Mouse (Mus musculus) thymus, postnatal 14 days (tissue): ENCODE results near the gene Tmem167b.
"Not testable (repeated sequence)": the region's sequence is repeated elsewhere in the genome, so short reads cannot be mapped to it uniquely, and the experiment has no call there.

Experiments
- DNase-seq: peaks from one replicate; pipeline ENCODE4 v3.0.0; 2021

The Tmem167b gene

GRCm38 (mm10) chr3:108562133-108562730, at the start of gene Tmem167b:
Tmem167b (minus strand) TSS chr3:108562466.
- peak; percentile 97 for DNase-seq

DNA sequence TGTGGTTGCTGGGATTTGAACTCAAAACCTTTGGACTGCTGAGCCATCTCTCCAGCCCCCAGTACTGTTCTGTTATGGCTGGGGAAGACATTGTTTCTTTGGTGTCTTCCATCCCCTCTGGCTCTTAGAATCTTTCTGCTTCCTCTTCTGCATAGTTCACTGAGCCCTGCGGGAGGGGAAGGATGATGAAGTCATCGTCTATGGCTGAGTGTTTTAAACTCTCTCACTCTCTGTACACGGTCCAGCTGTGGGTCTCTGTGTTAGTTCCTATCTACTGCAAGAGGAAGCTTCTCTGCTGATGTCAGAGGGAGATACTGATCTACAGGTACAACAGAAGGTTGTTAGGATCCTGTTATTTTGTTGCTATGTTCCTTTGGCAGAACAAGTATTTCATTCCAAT, 46.6 kb upstream of the Tmem167b start:
- no peak for DNase-seq

- DNase-seq = peak; percentile 79
Measured at GRCm38 (mm10) chr3:108591530-108592522, 29.6 kb upstream of the Tmem167b start.

DNA sequence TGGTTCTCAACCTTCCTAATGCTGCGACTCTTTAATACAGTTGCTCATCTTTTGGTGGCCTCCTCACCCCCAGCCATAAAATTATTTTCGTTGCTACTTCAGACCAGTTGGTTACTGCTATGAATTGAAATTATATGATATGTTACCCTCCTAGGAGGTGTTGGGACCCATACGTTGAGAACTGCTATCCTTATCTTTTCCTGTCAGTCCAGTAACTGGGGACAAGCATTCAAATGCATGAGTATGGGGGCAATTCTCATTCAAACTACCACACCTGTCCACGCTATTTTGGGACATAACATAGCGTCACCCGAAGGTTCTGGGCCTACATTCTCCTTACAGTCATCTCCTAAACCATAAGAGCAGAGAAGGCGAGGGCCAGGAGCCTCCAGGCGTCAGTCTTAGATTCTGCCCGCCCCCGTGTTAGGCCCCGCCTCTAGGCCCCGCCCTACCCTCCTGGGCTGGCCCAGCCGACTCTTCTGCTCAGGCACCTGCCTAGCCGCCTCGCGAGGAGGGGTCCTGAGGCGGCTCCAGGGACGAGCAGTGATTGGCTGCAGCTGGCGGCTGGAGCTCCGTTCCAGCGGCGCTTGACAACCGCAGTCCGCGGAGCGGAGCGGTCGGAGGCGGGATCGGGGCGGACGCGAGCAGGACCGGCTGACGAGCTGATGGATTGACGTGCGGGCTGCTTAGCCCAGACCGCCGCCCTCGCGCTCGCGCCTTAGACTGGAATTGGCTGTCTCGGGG, 28.7 kb upstream of the Tmem167b start, which contains the start of gene Wdr47:
Gene Wdr47, plus strand, starts transcription at position 494 of the 744 bp plus-strand sequence.
- DNase-seq = peak; percentile 98

DNA sequence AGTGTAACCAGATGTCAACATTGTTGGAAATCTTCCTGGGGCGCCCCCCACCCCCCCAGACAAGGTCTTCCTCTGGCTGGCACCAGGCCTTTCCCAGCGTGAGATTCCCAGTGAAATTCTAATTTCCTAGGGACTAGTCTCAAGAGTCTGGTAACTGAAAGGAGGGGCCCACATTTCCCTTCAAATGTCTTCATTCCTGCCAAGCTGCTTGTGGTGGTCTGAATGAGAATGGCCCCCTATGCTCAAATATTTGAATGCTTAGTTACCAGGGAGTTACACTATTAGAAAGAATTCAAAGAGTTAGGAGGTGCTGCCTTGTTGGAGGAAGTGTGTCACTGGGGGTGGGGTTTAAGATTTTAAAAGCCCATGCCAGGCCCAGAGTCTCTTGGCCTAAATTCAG, 26.2 kb upstream of the Tmem167b start:
- DNase-seq = no peak

- no peak for DNase-seq
Measured at GRCm38 (mm10) chr3:108584580-108584979, 22.3 kb upstream of the Tmem167b start.

DNA sequence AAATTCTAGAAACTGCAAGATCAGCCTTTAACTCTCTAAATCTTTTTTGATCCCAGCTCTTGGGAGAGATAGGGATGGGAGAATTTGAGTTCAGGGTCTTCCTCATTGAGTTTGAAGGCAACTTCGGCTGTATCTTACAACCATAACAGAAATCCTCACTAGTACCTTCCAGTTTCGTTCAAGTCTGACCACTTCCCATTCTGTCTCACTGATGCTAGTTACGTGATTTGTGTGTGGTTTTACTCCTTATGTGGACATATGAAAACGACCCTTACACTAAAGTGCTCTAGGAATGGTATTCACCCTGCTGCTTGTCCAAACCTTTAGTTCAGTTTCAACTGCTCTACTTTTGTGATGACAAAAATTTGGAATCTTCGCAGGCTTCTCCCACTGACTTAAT, 11.8 kb upstream of the Tmem167b start:
- no peak for DNase-seq

DNA sequence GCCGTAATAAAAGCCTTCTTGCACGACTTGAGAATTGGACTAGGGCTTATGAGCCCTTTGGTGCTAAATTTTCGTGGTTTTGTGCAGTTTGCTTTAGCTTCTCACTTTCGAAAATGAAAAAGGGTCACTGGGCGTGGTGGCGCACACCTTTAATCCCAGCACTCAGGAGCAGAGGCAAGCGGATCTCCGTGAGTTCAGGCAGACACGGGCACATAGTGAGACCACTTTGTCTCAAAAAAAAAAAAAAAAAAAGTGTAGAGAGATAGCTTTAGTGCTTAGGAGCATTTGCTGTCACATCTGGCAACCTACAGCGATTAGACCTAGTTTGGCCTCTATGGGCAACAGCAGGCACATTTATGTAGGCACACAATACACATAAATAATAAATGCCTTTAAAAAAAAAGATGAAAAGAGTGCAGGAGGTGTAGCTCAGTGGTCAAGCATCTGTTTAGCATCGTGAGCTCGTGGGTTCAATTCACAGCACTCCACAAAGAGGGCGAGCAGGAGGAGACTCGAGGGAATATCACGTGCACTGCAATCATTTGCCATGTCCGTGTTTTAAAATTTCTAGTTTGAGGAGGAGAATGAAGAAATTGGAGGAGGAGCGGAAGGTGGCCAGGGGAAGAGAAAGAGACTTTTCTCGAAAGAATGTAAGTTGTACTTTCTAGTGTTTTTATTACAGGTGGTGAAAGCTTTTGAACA, 10.2 kb upstream of the Tmem167b start:
- DNase-seq = no peak

- DNase-seq = peak; percentile 98
Measured at GRCm38 (mm10) chr3:108571443-108572294, 9.4 kb upstream of the Tmem167b start, which contains the start of gene Taf13. Taf13 (plus strand) TSS chr3:108571698.

- DNase-seq = no peak
Measured at GRCm38 (mm10) chr3:108570813-108571212, 8.5 kb upstream of the Tmem167b start.

GRCm38 (mm10) chr3:108569636-108570035, 7.4 kb upstream of the Tmem167b start:
- not testable (repeated sequence) for DNase-seq

DNA sequence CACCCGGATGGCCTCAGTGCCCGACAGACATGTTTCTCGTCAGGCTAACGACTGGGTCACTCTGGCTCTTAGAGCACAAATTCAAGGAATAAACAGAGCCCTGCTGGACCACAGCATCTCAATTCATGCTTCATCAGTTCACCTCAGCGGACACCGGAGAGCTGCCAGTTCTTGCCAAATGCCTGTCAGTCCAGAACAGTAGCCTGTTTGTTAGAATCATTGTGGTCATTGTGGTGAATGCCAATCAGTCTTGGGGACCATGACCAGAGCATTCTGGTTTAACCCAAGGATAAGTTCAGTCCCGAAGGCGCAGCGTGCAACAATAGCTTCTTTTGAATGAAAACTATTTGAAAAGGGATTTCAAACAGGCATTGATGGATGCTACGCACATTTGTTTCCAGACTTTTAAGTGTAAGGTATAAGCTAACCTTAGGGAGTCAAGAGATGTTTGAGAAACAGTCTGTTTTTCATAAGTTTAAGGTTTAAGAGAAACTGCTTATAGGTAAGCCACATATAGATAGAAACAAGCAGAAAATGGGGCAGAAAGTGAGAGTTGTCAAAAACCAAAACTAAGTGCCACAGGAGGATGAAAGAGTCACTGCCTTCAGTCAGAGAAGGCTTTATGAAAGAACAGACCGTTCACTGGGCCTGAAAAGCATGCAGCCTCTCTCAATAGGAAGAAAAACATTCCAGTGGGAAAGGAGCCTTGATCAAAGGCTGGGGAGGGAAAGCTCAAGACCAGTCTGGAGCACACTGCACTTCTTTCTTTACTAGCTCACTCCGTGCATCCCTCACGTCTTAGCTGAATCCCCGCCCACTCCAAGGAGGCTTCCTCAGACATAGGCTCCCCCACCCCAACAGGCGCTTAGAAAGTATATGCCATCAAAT, 6.0 kb upstream of the Tmem167b start:
- no peak for DNase-seq

GRCm38 (mm10) chr3:108563309-108563708, 1.0 kb upstream of the Tmem167b start:
- peak; percentile 84 for DNase-seq

GRCm38 (mm10) chr3:108562777-108563271, 558 bp upstream of the Tmem167b start:
- DNase-seq = peak; percentile 50

- DNase-seq = no peak
Measured at GRCm38 (mm10) chr3:108557888-108558287, 4.4 kb downstream of the Tmem167b start.

DNA sequence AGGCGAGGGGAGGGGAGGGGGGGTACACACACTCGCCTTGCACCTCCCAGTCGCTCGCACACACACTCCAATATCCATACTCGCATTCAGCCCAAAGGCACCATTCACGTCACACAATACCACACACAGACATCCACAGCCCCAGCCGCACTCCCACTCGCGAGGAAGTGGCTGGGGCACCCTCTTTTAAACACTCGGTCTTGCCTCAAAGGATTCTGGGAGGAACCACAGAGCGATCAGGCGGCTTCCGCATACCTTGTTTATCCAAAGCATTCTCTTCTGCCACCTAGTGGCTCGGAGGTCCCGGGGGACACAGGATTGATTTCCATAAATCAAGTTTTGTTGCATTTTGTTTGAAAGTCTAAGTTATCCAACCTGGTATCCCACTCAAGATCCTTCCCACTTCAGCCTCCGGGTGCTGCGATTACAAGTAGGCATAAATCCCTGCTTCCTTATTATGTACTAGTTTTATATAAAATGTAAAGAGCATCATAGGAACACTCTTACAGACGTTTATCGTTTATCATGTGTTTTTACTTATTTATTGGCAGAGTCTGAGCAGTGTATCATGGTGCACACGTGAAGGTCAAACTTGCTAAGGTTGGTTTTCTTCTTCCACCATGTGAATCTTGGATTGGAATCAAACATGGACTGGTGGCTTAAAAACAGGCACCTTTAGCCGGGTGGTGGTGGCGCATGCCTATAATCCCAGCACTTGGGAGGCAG, 7.5 kb downstream of the Tmem167b start:
- DNase-seq = peak; percentile 96

DNA sequence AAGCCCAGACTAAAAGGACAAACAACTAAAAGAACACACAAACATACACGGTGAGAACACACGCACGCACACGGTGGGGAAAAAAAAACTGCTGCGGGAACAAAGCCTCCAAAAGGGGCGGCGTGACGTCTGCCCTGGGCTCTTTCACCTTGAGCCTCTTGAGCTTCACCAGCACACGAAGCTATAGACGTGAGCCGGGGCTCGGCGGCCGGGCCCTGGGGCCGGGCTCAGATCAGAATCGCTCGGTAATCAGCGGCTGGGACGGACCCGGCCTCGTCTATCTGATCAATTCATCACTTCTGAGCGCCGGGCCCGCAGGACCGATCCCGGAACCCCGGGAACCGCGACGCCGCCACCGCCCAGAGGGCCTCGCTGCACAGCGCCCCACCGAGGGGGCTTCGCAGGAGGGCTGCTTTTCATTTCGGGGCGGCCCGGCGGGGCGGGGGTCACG, 8.1 kb downstream of the Tmem167b start:
- DNase-seq = no peak

- no peak for DNase-seq
Measured at GRCm38 (mm10) chr3:108542299-108542698, 20.0 kb downstream of the Tmem167b start.

DNA sequence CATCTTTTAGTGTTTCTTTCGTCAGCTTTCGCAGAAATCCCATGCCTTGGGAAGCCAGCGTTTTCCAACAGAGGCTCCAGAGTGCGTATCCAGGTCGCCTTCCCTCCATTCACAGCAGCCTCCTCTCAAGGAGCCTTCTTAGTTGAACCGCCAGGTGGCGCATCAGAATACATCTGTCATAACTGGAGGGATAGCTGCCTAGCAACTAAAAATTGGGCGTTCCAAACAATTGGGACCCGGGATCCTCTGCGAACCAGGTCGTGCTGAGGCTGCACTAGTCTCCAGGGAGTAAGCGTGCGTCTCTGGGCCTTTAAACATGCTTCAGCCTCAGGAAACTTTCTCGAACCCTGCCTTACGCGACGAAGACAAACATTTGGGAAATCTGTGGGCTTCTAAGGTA, 25.0 kb downstream of the Tmem167b start:
- DNase-seq = peak; percentile 78
